Mouse (Mus musculus): ENCODE data around the gene Pofut1.
A peak's percentile ranks its signal among the peaks of the same experiment; 100 is the strongest.

Gene Pofut1

GRCm38 (mm10) chr2:153290938-153291928 is 49.9 kb downstream of the Pofut1 start, which contains the start of gene Kif3b:
Gene Kif3b (plus strand): TSS chr2:153291413.
- DNase-seq = peak; percentile 90 to 92

- DNase-seq = peak; percentile 45 to 47
Measured at GRCm38 (mm10) chr2:153292305-153292861, 51.0 kb downstream of the Pofut1 start.

GRCm38 (mm10) chr2:153295196-153295595 is 53.9 kb downstream of the Pofut1 start:
- no peak for DNase-seq

GRCm38 (mm10) chr2:153297771-153298170 is 56.4 kb downstream of the Pofut1 start:
- peak; percentile 69 to 80 for DNase-seq

- no peak for DNase-seq
Measured at GRCm38 (mm10) chr2:153298460-153298859, 57.1 kb downstream of the Pofut1 start.

GRCm38 (mm10) chr2:153298863-153299262 is 57.5 kb downstream of the Pofut1 start:
- peak in 1 of 2 experiments; percentile 30 for DNase-seq

GRCm38 (mm10) chr2:153301123-153301522 is 59.8 kb downstream of the Pofut1 start:
- DNase-seq = no peak

GRCm38 (mm10) chr2:153305240-153305639 is 63.9 kb downstream of the Pofut1 start:
- DNase-seq = no peak

- peak; percentile 32 to 50 for DNase-seq
Measured at GRCm38 (mm10) chr2:153308586-153308985, 67.3 kb downstream of the Pofut1 start.

- DNase-seq = no peak
Measured at GRCm38 (mm10) chr2:153309106-153309505, 67.8 kb downstream of the Pofut1 start.

GRCm38 (mm10) chr2:153310228-153310627 is 68.9 kb downstream of the Pofut1 start:
- DNase-seq = peak; percentile 37 to 45

- DNase-seq = no peak
Measured at GRCm38 (mm10) chr2:153312884-153313283, 71.6 kb downstream of the Pofut1 start.

GRCm38 (mm10) chr2:153318408-153318807 is 77.1 kb downstream of the Pofut1 start:
- DNase-seq = no peak

GRCm38 (mm10) chr2:153319036-153319643 is 77.8 kb downstream of the Pofut1 start:
- no peak for DNase-seq
